Mouse (Mus musculus): ENCODE results near the gene Col24a1.

DNA sequence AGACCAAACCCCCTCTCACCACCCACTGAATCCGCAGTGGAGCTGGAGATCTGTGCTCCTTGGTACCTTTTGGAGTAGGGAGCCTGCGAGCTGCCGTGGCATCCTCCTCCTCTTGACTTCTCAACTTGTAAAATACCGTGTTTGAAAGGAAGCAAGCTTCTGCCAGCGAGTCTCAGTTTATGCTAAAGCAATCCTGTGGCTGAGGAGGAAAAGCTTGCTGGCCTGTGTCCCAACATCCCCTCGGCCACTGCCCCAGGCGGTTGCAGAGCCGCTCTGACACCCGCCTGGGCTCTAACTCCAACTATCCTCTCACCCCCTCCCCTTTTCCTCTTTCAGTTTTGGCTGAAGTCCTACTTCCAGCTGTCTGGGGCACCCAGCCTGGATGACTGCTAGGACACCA, 935 bp downstream of the Col24a1 start:
- TF ChIP-seq CTCF (IDR thresholded peaks at IDR 0.05; ENCODE audit: extremely low read depth, insufficient read depth, insufficient read length, insufficient replicate concordance) (no peak), POLR2A (IDR thresholded peaks at IDR 0.05; ENCODE audit: low read depth, low read length) (no peak)

All from spleen, adult 2 months (tissue).